Mouse (Mus musculus): ENCODE results near the gene Ap1ar. TPM values are rescaled to one million over a fixed set of nuclear protein-coding genes. Genes with fewer than 3 reads are reported as not detected.

Gene Ap1ar
- 42.3 TPM for polyA plus RNA-seq (2017; shearing (Covaris generic))

GRCm38 (mm10) chr3:127837154-127837865, at the start of gene Ap1ar:
TSS of gene Ap1ar (minus strand) at chr3:127837523.

DNA sequence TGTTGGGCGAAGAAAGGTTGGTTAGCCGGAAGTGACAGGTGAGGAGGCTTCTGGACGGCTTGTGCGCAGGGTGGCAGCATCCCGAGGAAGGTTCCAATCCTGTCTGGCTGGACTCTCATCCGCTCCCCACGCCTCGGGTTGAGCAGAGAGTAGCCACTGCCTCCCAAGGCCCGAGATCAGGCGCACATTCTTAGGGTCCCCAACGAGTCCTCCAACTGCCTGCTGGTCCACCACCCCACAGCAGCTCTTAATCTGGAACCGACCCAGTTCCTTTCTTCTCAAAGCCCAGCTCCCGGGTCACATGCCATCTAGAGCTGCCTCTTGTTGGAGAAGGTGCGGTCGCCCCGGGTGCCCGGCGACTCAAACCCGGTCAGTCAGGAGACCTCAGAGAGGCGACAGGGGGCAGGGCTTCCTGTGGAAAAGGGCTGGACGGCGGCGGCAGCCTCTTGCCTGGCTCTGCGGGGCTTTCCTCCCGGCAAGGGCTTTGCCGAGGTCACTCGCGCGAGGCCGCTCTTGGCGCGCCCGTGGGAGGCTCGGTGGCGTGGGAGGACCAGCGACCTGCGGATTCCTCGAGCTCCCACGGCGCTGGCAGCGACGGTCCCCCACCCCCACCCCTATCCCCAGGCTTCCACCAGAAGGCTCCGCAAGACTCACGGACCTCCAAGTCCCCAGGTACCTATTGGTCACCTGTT, 47.7 kb downstream of the Ap1ar start, which contains the start of gene Tifa:
Tifa (plus strand) TSS at position 306 of the 692 bp plus-strand sequence.

GRCm38 (mm10) chr3:127780021-127780644, 57.2 kb downstream of the Ap1ar start, which contains the start of gene Alpk1:
TSS of gene Alpk1 (minus strand) at chr3:127780527.

Other genes starting within 250 kb of the Ap1ar start
- 0.28 TPM for gene Neurog2, start 204.4 kb downstream of the Ap1ar start, polyA plus RNA-seq (2017; shearing (Covaris generic))
- not detected for gene Alpk1, start 57.0 kb downstream of the Ap1ar start, polyA plus RNA-seq (2017; shearing (Covaris generic))
- not detected for gene Tifa, start 47.7 kb downstream of the Ap1ar start, polyA plus RNA-seq (2017; shearing (Covaris generic))
- gene Fam241a, start 58.8 kb upstream of the Ap1ar start, polyA plus RNA-seq (2017; shearing (Covaris generic)), result 9.7 TPM